Mouse (Mus musculus) macrophage (primary cell): ENCODE measurements around the gene Cdkn2d. TPM values are rescaled to one million over a fixed set of nuclear protein-coding genes. Genes with fewer than 3 reads are reported as not detected.

Experiments used
- polyA plus RNA-seq: library from polyadenylated mRNA; stranded (reverse); fragments of 250-400 nt; gene quantifications from 3 replicates; pipeline ENCODE4 v1.2.4, GENCODE M21; 2018; ENCODE audit warnings: inconsistent platforms

The Cdkn2d gene
- polyA plus RNA-seq, 1 experiment from 2014 or later, result 6.1 TPM

Other genes with a start within 250 kb of the Cdkn2d start
- not detected in 3 replicates for gene Zglp1, start 224.3 kb downstream of the Cdkn2d start, polyA plus RNA-seq
- gene Gm49373, start 218.3 kb downstream of the Cdkn2d start, polyA plus RNA-seq, result 0.22 TPM in 1 of 3 replicates, not detected in the others
- gene Fdx1l, start 217.8 kb downstream of the Cdkn2d start, polyA plus RNA-seq, result 22.6 to 65.1 TPM (median 36.6 TPM) in 3 replicates
- gene Gm38431, start 199.4 kb downstream of the Cdkn2d start, polyA plus RNA-seq, result 0.88 to 8.1 TPM (median 2.0 TPM) in 3 replicates
- gene Raver1, start 199.4 kb downstream of the Cdkn2d start, polyA plus RNA-seq, result 24.3 to 37.8 TPM (median 28.2 TPM) in 3 replicates
- gene Tyk2, start 160.2 kb downstream of the Cdkn2d start, polyA plus RNA-seq, result 22.8 to 47.7 TPM (median 23.6 TPM) in 3 replicates
- gene Cdc37, start 141.4 kb downstream of the Cdkn2d start, polyA plus RNA-seq, result 166 to 206 TPM (median 199 TPM) in 3 replicates
- 6.5 to 7.1 TPM (median 6.8 TPM) in 3 replicates for gene Pde4a, start 125.7 kb downstream of the Cdkn2d start, polyA plus RNA-seq
- gene Keap1, start 52.0 kb downstream of the Cdkn2d start, polyA plus RNA-seq, result 27.5 to 46.5 TPM (median 35.7 TPM) in 3 replicates
- gene S1pr5, start 43.0 kb downstream of the Cdkn2d start, polyA plus RNA-seq, result not detected in 3 replicates
- gene Atg4d, start 26.1 kb downstream of the Cdkn2d start, polyA plus RNA-seq, result 4.0 to 14.4 TPM (median 12.6 TPM) in 3 replicates
- gene Kri1, start 3.4 kb downstream of the Cdkn2d start, polyA plus RNA-seq, result 26.4 to 51.5 TPM (median 40.3 TPM) in 3 replicates
- not detected in 3 replicates for gene Ap1m2, start 20.9 kb upstream of the Cdkn2d start, polyA plus RNA-seq
- 23.3 to 39.4 TPM (median 32.8 TPM) in 3 replicates for gene Slc44a2, start 29.3 kb upstream of the Cdkn2d start, polyA plus RNA-seq
- gene Ilf3, start 76.5 kb upstream of the Cdkn2d start, polyA plus RNA-seq, result 35.3 to 40.5 TPM (median 35.7 TPM) in 3 replicates
- gene Qtrt1, start 120.4 kb upstream of the Cdkn2d start, polyA plus RNA-seq, result 6.1 to 12.6 TPM (median 9.4 TPM) in 3 replicates
- gene Dnm2, start 133.5 kb upstream of the Cdkn2d start, polyA plus RNA-seq, result 101 to 145 TPM (median 112 TPM) in 3 replicates
- gene Tmed1, start 218.8 kb upstream of the Cdkn2d start, polyA plus RNA-seq, result 5.5 to 16.0 TPM (median 11.8 TPM) in 3 replicates
- 88.5 to 191 TPM (median 116 TPM) in 3 replicates for gene AB124611, start 234.8 kb upstream of the Cdkn2d start, polyA plus RNA-seq